Mouse (Mus musculus) liver, embryonic 18 days (tissue): ENCODE measurements around the gene U2surp. TPM values are rescaled to one million over a fixed set of nuclear protein-coding genes. Genes with fewer than 3 reads are reported as not detected.

ENCODE experiments used
- polyA plus RNA-seq: library from polyadenylated mRNA; depleted of rRNA; stranded (reverse); fragments of >200 nt; gene quantifications from 2 replicates; pipeline ENCODE4 v1.2.3, GENCODE M21; 2012; rRNA removed

U2surp gene
- polyA plus RNA-seq, result 9.7 and 10.4 TPM in 2 replicates

DNA sequence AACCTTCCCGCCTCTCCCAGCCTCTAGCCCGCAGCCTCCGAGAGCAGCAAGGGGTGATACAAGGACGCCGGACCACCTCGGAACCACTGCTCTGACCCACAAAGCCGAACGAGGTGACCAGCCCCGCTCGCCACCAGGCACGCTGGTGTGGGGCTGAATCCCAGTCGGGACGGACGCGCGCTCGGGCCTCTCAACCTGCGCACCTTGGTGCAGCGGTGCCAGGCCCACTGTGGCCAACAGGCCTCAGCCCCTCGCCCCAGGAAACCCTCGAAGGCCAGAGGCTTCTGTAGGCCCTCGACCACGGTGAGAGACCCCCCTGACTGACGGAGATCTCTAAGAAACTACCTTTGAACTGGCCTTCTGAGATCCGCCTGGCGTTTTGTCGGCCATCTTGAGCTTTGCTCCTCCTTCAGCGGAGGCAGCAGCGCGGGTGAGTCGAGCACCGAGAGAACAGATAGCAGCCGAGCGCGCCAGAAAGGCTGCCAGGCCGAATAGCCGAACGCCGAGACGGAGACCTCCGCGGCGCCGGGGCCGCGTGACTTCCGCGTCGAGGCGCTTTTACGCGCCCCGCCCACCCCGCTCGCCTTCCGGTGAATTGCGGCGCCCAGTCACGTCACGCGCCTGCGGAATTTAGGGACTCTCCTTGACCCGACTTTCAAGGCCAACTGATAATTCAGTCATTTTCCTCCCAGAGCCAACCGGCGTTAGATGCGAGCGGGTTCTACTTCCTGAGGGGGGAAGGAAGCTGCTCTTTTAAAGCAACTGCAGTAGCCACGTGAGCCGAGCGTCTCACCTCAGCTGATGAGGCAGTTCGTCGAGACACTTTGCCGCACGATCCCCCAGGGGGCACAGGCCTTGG lies at the start of gene U2surp:
Gene U2surp, minus strand, starts transcription at position 525 of the 859 bp plus-strand sequence.

DNA sequence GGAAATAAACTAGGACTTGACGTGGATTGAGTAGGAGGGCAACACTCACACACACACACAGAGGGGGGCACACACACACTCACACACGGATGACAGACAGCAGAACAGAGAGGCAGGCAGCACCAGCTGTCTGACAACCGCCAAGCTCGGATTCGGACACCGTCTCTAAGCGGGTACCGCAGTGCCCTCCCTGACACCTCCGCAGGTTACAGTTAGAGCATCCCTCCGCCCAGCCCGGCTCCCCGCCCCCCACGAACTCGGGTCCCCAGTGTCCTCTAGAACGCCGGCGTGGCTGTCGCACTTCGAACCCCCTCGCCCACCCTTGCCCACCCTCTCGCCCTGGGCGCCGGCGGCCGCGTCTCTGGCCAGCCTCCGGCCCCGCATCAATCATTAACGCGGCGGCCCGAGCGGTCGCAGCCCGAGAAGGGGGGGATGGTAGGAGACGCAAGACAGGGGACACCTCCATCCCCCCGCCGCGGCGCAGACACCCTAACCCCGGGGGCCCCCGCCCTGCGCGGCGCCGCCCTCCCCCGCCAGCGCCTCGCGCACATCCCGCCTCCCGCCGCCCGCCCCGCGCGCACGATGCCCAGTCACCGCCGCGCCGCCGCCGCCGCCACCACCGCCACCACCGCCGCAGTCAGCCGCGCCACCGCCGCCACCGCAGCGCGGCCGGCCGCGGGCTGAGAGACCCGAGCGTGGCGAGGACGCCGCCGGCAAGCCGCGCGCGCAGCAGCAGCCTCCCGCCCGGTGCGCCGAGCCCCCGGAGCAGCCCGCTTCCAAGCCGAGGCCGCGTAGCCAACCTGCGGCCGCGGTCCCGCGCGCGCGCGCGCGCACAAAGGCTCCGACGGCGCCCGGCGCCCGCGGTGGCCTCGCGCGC lies 47.5 kb upstream of the U2surp start, which contains the start of gene Paqr9:
Gene Paqr9, plus strand, starts transcription at position 599 of the 877 bp plus-strand sequence.

Other genes starting within 250 kb of the U2surp start
- gene Chst2, start 105.3 kb downstream of the U2surp start, polyA plus RNA-seq, result 0.21 and 0.24 TPM in 2 replicates
- 60.0 and 60.9 TPM in 2 replicates for gene Paqr9, start 47.7 kb upstream of the U2surp start, polyA plus RNA-seq
- 2.9 and 4.8 TPM in 2 replicates for gene Pcolce2, start 125.6 kb upstream of the U2surp start, polyA plus RNA-seq
- 1.5 and 1.7 TPM in 2 replicates for gene Trpc1, start 238.4 kb upstream of the U2surp start, polyA plus RNA-seq